Mouse (Mus musculus) testis, adult 2 months (tissue): Measurements from ENCODE around the gene Zbtb7b.

ENCODE experiments used
- CTCF ChIP-seq: fragments of 200-500 bp; IDR thresholded peaks from 2 replicates; pipeline ENCODE4 v1.5.1; 2012; ENCODE audit warnings: low read depth, mild to moderate bottlenecking, inconsistent platforms, low read length, moderate library complexity; ENCODE audit not compliant: control insufficient read depth, insufficient read depth, insufficient replicate concordance
- POLR2A ChIP-seq: fragments of 200-500 bp; IDR thresholded peaks from 2 replicates; pipeline ENCODE4 v1.6.1; 2012; ENCODE audit warnings: low read depth, mild to moderate bottlenecking, inconsistent platforms, low read length, moderate library complexity; ENCODE audit not compliant: control insufficient read depth

DNA sequence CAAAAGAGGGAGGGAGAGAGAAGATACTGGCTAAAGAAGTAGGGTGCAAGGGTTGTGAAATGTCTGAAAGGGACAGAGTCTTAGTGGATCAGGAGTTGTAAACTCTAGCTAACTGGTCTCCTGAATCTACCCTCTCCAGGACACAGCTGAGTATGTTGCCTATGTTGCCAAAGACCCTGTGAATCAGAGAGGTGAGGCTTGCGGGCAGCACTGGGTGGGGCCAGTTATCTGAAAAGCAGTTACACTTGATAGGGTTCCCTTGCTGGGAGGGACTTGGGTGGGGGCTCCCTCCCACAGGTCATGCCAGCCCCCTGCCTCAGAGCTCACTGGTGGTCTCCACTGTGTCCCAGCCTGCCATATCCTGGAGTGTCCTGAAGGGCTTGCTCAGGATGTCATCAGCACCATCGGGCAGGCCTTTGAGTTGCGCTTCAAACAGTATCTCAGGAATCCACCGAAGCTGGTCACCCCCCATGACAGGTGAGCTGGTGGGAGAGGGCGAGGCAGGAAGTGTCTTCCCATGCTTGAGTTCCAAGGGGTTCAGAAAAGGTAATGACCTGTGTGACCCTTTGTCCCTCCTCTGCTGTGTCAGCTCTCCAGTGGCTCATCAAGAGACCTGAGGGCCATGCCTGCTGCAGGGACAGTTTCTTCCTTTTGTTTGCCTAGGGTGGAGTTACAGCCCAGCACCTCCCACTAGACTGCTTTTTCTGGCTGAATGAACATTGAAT is 30.0 kb upstream of the Zbtb7b start:
- TF ChIP-seq CTCF (no peak), POLR2A (no peak)
